Mouse (Mus musculus): ENCODE data around the gene Ppdpf.

GRCm38 (mm10) chr2:181155801-181156200 is 31.2 kb upstream of the Ppdpf start:
- TF ChIP-seq POLR2A (IDR thresholded peaks at IDR 0.05; ENCODE audit: insufficient read depth, low read depth, low read length) (no peak; the same call in 1 of the 2 replicates), EP300 (IDR thresholded peaks at IDR 0.05; ENCODE audit: insufficient read depth, low read depth, low read length) (no peak), CTCF (IDR thresholded peaks at IDR 0.05) (no peak)

Data from heart, adult 2 months (tissue).